Mouse (Mus musculus) heart, adult 2 months (tissue): ENCODE measurements around the gene 8030474K03Rik.

Source experiments
- CTCF ChIP-seq: fragments of 200-600 bp; IDR thresholded peaks from 2 replicates; pipeline ENCODE4 v1.8.1; 2022; ENCODE audit warnings: antibody characterized with exemption, mild to moderate bottlenecking, moderate library complexity
- EP300 ChIP-seq: fragments of 200-500 bp; IDR thresholded peaks from 2 replicates; pipeline ENCODE4 v1.6.1; 2011; ENCODE audit warnings: low read depth, low read length, control low read depth; ENCODE audit not compliant: insufficient read depth
- POLR2A ChIP-seq: fragments of 200-500 bp; IDR thresholded peaks from 2 replicates; pipeline ENCODE4 v1.6.1; 2011; ENCODE audit warnings: mild to moderate bottlenecking, low read depth, low read length, control low read depth; ENCODE audit not compliant: insufficient read depth

DNA sequence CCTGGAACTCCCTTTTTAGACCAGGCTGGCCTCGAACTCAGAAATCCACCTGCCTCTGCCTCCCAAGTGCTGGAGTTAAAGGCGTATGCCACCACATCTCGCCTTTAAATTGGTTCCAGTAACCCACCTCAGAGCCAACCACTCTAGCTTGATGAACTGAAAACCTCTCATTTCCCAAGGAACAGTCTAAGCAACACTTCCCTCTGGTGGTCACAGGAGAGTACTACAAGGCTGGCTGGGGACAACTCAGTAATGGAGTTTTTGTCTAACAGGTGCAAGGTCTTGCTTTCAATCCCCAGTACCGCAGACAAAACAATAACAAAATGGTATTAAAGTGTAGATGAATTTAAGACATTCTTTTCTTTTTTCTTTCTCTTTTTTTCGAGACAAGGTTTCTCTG, 22.4 kb upstream of the 8030474K03Rik start:
- TF ChIP-seq CTCF (peak; percentile 89), EP300 (no peak), POLR2A (no peak)
